Mouse (Mus musculus) cerebellum, adult 11-12 months (tissue): Measurements from ENCODE around the gene Ets1.

Experiments used
- DNase-seq: peaks from one replicate; pipeline ENCODE4 v3.0.0; 2022

Gene Ets1

DNA sequence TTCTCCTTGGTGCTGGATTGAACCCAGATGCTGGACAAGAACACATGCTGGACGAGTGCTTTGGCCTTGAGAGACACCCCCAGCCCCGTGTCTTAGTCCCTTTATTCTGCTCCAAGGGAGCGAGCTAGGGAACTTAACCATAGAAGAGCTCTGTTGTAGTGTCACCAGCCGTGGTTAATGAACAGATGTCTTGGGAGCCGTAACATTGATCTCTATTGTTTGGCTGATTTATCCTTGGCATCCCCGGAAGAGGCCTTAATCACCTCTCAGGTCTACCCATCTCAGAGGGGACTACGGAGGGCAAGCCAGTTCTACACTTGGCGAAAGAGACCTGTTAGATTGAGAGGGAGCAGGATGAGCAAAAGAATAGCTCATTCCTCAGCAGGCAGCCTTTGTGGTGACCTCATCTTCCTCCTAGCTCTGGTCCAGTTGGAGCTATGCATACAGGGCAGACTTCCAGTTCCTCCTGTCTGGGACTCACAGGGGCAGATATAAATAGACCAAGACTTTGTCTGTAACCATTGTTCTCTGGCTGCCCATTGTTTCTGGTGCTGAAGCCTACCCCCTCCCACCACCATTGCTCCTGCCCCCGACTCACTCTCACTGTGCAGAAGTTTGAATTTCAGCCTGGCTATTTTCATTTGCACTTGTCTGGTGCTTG is 79.9 kb downstream of the Ets1 start:
- peak; percentile 61 for DNase-seq

DNA sequence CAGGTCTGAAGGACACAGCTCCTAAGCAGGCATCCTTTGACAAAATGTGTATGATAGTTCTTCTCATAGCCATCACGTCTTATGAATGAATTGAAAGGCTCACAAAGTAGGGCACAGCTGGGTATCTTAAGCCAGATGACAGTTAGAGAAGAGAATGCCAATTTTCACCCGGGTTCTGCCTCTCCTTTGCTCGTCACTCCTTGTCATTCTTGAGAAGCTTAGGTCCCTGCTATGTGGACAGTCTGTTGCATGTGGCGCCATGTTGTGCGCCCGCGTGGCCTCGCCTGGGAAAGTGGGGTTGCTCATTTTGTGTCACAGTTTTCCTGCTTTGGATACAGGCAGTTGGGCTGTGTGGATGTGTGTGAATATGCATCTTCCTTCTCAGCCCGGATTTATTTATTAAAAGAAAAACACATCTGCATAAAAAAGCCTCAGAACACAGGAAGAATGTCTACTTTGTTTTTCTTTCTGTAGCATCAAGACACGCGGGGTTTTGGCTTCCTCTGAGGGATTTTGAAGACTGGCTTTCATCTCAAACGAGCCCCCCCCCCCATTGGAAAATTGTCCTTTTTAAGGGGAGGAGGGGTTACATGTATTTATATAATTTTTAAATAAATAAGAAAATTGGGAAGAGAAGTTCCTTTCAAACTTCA is 81.4 kb downstream of the Ets1 start:
- DNase-seq: no peak

DNA sequence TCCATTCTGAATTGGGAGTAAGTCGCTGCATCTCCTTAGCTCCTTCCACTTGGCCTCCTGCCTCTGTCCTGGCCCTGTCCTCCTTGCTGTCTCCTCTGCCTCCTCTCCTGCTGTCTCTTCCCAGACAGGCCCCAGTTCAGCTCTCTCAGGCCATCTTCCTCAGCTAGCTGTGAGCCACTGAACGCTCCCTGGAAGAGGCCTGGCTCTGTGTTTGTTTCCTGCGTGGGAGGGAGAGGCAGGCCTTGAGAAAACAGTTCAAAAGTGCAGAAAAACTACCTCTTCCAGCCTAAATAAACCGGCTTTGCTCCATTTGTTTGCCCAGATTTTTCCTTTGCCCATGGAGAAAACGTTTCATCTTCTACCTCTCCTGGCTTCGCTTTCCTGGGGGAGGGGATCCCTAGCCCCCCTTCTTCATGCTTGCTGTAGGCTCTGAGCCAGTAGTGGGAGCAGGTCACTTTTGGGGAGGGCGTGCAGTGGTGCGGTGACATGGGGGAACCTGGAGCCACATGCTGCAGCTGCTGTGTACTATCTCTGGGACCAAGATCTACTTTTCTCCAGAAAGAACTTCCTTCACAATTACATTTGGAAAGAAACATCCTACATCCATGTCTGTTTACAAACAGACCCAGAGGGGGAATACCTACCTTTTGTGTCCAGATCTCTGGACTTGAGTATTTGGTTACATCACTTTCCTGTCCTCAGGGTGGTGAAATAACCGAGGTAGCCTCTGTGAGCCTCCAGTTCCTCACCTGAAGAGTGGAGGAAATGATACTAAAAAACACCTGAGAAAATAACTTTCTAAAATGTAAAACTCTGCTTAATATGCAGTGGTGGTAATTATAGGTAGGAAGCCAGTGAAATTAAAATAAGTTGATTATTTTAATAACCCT is 82.2 kb downstream of the Ets1 start:
- DNase-seq: no peak

GRCm38 (mm10) chr9:32718868-32719267 is 82.8 kb downstream of the Ets1 start:
- DNase-seq: no peak

DNA sequence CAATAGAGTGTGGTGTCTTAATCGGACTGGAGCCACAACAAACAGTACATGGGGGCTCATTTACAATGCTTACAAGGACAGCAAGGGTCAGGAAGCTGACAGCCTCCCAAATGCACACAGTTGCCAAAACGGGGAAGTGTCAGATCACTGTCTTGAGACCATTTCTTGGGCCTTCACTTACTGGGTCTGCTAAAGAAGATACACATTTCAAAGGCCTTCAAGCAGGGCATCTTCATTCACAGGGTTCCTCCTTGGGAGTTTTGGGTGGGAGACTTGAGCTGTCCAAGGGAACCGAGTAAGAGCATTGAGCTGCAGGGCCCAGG is 83.9 kb downstream of the Ets1 start:
- no peak for DNase-seq

GRCm38 (mm10) chr9:32720264-32721031 is 84.4 kb downstream of the Ets1 start:
- DNase-seq: no peak

- no peak for DNase-seq
Observed at GRCm38 (mm10) chr9:32721081-32721480, 85.1 kb downstream of the Ets1 start.

DNA sequence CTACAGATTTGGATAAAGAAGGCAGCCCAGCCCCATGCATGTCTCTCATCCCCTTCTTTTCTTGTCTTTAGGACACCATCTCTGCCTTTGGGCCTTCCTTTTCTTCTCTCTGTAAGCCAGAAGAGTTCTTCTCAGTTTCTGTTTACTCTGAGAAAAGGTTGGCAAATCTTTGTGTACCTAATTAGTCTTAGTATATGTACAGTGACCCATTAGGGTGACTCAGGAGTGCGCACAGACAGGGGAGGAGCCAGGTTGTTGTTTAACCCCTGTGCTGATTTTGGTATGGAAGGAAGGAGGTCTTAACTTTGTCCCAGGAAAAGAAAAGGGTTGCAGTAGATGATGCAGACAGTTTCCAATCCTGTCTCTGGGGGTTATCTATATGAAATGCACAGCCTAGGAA is 86.2 kb downstream of the Ets1 start:
- DNase-seq: no peak

DNA sequence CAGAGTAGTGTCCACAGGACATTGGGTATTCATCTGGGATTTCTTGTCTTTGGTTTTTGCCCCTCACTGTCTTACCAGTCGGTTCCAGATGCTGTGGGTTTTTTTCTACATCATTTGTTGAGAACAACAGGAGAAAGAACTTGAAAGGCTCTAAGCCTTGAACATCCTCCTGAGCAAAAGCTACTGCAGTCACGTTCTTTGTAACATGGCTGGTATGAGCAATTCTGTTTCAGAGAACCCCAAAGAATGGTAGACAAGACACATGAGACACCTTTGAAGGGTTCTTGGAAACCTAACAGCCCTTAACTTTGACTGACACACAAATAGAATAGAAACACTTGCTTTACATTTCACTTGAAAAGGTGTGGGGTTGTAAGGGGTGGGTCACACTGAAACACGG is 86.9 kb downstream of the Ets1 start:
- DNase-seq: no peak

- no peak for DNase-seq
Observed at GRCm38 (mm10) chr9:32724131-32724825, 88.3 kb downstream of the Ets1 start.

DNA sequence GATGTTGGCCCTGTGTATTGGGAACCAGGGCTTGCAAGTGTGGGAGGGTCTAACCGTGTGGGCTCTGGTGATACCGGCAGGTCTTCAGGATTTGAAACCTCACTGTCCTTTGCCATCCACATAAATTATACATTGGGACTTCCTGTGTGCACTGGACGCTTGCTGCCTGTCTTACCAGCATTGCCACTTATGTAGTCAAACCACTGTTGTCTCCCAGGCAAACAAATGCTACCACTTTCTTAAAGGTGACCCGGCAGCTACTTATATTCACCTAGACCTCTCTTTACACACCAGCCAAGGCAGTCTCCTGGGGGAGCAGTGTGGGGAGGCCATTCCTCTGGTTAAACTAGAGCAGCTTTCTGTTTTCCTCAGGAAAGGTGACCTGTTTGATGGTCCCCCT is 89.9 kb downstream of the Ets1 start:
- DNase-seq: no peak

- no peak for DNase-seq
Observed at GRCm38 (mm10) chr9:32726595-32726994, 90.6 kb downstream of the Ets1 start.

DNA sequence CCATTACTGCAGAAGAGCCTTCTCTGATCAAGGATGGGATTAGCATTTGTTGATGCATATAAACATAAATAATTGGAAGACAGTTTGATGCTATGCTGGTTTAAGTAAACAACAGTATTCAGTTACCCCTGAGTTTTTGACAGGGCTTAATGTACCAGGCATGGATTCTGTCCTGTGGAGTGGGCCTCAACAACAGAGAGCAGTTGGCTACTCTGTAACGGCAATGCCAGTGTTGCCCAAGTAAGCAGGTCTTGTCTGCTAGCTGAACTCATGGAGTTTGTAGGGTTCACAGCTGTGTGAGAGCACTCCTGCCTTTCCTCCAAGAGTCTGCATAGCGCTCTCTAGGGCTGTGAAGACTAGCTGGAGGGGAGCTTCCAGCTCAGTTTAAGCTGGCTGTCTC is 91.0 kb downstream of the Ets1 start:
- DNase-seq: no peak

GRCm38 (mm10) chr9:32728306-32728705 is 92.3 kb downstream of the Ets1 start:
- no peak for DNase-seq

DNA sequence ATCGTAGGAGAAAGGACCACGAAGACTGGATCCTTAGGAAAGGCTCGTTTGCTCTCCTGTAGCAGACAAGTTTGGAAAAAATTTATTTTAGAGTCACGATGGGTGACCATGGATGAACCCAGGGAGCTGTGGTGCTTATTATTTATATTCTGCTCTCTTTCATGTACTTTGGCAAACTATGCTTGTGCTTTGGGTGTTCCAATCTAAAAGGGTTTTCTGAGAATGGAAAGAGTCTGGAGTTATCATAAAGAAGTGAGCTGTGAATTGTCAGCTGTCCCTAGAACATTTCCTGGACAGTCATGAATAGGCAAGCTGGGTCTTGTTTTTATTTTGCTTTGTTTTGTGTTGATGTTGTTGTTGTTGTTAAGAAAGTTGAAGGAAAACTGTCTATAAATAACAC is 92.8 kb downstream of the Ets1 start:
- DNase-seq: no peak

DNA sequence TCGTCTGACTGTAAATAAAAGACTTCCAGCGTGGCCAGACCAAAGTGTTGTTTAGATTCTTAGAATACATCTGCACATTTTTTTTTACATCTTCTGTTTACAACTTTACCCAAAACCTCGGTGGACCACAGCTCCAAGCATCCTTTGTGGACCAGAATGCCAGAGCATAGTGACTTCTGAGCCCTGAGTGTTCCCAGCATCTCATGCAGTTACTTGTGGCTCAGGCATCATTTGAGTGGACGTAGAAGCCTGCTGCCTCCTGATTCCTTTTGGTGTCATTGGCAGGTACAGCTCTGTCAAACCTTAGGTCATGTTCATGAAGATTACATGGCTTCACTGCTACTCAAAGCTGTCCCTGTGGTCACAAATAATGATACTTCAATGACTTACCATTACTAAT is 93.2 kb downstream of the Ets1 start:
- no peak for DNase-seq

GRCm38 (mm10) chr9:32730001-32730655 is 94.1 kb downstream of the Ets1 start:
- DNase-seq: no peak

DNA sequence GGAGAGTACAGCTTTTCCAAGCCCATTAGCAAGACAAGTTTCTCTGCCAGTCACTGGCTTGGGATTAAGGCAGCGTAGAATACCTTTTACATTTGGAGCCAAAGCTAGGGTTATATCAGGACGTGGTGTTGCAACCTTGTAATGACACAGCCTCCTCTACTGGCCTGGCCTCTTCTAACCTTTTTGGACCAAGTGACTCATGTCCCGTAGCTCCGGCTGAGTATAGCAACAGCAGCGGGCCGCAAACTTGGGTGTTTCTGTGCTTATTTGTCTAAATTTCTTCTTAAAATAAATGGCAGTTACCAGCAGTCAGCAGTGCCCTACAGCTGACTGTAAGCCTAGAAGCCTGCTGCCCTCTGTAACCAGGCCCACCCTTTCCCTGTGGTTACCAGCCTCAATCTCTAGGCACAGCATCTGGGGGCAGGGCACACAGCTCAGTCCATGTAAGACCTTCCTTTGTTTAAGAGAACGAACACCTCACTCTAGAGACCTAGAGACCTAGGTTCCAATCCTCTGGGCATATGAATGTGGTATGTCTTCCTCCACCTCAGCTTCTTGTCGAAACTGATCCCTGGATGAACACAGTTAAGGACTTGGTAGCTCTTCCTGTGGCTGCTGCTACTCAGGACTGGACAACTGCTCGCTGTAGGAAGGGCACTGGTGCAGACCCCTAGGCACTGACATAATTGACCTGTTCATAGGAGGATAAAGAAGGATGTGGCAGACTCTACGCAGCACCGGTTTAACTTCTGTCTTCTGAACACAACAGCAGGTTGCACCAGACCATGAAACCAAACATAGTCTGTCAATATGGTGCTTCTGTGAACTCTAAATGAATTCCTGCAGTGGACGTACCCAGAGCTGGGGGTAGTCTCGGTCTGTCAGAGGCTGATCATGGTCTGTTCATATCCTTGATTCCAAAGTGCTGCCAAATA is 94.9 kb downstream of the Ets1 start:
- DNase-seq: no peak

- DNase-seq: no peak
Observed at GRCm38 (mm10) chr9:32731787-32732186, 95.8 kb downstream of the Ets1 start.

GRCm38 (mm10) chr9:32735071-32735470 is 99.0 kb downstream of the Ets1 start:
- no peak for DNase-seq

DNA sequence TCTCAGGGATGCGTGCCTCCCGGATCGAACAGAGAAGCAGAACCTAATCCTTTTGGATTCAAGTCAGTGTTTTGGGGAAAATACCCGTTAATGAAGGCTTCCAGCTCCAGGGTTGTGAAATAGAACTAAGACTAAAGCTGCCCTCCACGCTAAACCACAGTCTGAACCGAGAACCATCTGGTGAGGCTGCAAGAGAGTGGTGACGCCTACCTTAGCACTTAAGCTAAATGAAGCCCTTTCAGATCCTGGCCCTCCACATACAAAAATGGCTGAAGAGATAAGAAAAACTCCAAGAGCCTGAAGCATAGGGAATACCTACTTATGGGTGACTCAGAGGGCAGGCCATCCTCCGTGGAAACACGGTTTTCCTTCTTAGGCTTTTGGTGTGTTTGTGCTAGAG is 100.0 kb downstream of the Ets1 start:
- DNase-seq: no peak
